Mouse (Mus musculus): ENCODE data around the gene Ccdc42. TPM values are rescaled to one million over a fixed set of nuclear protein-coding genes. Genes with fewer than 3 reads are reported as not detected.

Ccdc42 gene
- polyA plus RNA-seq, 2 experiments from 2014 or later, result not detected

Other genes with a start within 250 kb of the Ccdc42 start
- under 1 TPM; 0.63 to 0.90 TPM for gene Ntn1, start 186.2 kb upstream of the Ccdc42 start, polyA plus RNA-seq (2017; shearing (Covaris generic))
- 10 to 100 TPM; 17.9 to 26.3 TPM for gene Pik3r5, start 154.9 kb upstream of the Ccdc42 start, polyA plus RNA-seq (2017; shearing (Covaris generic))
- not detected for gene Pik3r6, start 84.0 kb upstream of the Ccdc42 start, polyA plus RNA-seq (2017; shearing (Covaris generic))
- gene Mfsd6l, start 30.8 kb upstream of the Ccdc42 start, polyA plus RNA-seq (2017; shearing (Covaris generic)), result not detected
- gene Myh10, start 104.5 kb downstream of the Ccdc42 start, polyA plus RNA-seq (2017; shearing (Covaris generic)), result 1 to 10 TPM; 1.5 to 5.2 TPM